Mouse (Mus musculus) embryonic fibroblast, embryonic 13.5 days (primary cell): Measurements from ENCODE around the gene Ambra1. TPM values are rescaled to one million over a fixed set of nuclear protein-coding genes. Genes with fewer than 3 reads are reported as not detected.

Source experiments
- H3K27ac ChIP-seq: 2 replicates; pipeline ENCODE4 v1.5.1; 2012; ENCODE audit warnings: low read length, control low read depth, inconsistent platforms; ENCODE audit not compliant: insufficient read depth
- H3K4me1 ChIP-seq: 2 replicates; pipeline ENCODE4 v1.6.1; 2011; ENCODE audit warnings: low read length; ENCODE audit not compliant: control insufficient read depth, insufficient read depth
- H3K4me3 ChIP-seq: 2 replicates; pipeline ENCODE4 v1.5.1; 2011; ENCODE audit warnings: mild to moderate bottlenecking, control low read depth, low read length; ENCODE audit not compliant: insufficient read depth
- CTCF ChIP-seq: IDR thresholded peaks from 2 replicates; pipeline ENCODE4 v1.5.1; 2011; ENCODE audit warnings: mild to moderate bottlenecking, control low read depth, low read length, moderate library complexity, borderline replicate concordance; ENCODE audit not compliant: insufficient read depth
- POLR2A ChIP-seq: IDR thresholded peaks from 2 replicates; pipeline ENCODE4 v1.6.1; 2011; ENCODE audit warnings: low read depth, mild to moderate bottlenecking, control low read depth, low read length, moderate library complexity
- polyA plus RNA-seq: library from polyadenylated mRNA; stranded (reverse); fragments of >200 nt; gene quantifications from 2 replicates; pipeline ENCODE4 v1.2.4, GENCODE M21; 2011; ENCODE audit warnings: low read depth; ENCODE audit not compliant: missing spikeins, insufficient read length

The Ambra1 gene
- polyA plus RNA-seq, 1 experiment, result 23.8 TPM

DNA sequence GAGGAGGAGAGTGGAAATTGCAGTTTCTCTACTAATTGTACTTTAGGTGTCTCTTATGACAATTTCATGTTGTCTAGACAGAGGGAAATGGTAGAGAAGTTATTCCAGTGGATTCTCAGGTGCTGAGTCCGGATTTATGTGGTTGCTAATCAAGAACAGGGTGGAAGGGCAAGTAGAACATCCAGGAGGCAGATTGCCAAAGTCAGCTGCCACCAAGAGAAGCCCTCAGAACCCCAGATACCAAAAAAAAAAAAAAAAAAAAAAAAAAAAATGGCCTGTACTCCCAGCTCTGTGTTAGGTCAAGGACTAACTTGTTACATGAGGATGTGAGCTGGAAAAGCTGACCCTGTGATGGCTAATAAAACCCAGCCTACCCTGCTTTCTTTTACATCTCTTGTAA, 62.4 kb downstream of the Ambra1 start:
- TF ChIP-seq CTCF, result no peak
- TF ChIP-seq POLR2A, result no peak

DNA sequence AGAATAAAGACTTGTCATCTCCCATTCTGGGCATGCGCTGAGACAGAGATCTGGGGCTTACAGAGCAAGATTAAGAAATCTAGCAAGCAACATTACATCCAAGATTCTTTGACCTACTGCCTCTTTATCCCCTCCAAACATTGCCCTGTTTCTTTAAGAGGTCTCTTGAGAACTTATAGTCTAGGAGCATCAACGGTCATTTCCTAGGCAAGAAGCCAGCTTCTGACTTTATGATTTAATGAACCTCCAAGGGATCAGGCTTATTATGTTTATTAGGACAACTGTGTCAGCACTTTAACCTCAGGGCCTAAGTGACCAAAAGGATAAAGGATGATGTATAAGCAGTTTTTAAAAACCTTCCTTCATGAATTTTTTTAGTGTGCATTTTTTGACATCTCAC, 64.5 kb downstream of the Ambra1 start:
- TF ChIP-seq CTCF (no peak), POLR2A (no peak)
- no peak overlapping the region for H3K27ac ChIP-seq
- peaks cover 2% of the 10 kb centered on the region; the same call in 1 of the 2 replicates for H3K4me1 ChIP-seq
- H3K4me3 ChIP-seq, result no peak overlapping the region

More for the DNA sequence above, 62.4 kb downstream of the Ambra1 start:
- Histone ChIP-seq H3K27ac (no peak overlapping the region), H3K4me1 (peaks cover 2% of the 10 kb centered on the region; the same call in 1 of the 2 replicates), H3K4me3 (no peak overlapping the region)

DNA sequence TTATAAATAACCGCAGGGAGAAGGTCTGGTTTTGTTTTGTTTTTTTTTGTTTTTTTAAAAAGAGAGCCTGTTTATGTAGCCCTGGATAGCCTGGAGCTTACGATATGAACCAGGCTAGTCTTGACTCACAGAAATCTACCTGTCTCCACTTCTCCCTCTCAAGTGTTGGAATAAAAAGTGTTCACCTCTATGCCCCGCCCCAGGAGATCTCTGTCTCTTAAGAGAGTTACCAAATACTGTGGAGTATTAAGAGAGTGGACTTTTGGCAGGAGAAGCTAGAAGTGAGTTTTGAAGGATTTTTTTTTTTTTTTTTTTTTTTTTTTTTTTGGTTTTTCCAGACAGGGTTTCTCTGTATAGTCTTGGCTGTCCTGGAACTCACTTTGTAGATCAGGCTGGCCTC, 65.2 kb downstream of the Ambra1 start:
- TF ChIP-seq POLR2A, result no peak
- TF ChIP-seq CTCF, result no peak
- no peak overlapping the region for H3K27ac ChIP-seq

DNA sequence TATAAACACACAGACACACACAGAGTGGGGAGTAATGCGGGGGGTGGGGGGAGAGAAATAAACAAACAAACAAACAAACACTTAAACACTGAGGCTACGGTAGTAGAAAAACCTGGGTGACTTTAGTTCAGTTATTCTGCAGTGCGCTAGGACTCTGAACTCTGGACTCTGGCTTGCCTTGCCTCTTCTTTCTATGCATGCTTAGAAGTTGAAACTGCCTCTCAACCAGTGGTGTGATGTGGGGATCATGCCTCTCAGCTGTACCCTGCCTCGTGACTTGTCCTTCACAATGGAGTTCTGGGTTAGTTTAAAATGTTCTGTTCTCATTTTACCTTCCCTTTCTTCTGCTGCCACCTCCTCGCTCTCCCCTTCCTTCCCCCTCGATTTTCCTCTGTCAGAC, 81.5 kb downstream of the Ambra1 start:
- TF ChIP-seq POLR2A (no peak), CTCF (no peak)
- Histone ChIP-seq H3K27ac (no peak overlapping the region), H3K4me3 (no peak overlapping the region), H3K4me1 (no peaks in the 10 kb centered on the region)

More for the DNA sequence above, 65.2 kb downstream of the Ambra1 start:
- peaks cover 2% of the 10 kb centered on the region; the same call in 1 of the 2 replicates for H3K4me1 ChIP-seq
- no peak overlapping the region for H3K4me3 ChIP-seq

DNA sequence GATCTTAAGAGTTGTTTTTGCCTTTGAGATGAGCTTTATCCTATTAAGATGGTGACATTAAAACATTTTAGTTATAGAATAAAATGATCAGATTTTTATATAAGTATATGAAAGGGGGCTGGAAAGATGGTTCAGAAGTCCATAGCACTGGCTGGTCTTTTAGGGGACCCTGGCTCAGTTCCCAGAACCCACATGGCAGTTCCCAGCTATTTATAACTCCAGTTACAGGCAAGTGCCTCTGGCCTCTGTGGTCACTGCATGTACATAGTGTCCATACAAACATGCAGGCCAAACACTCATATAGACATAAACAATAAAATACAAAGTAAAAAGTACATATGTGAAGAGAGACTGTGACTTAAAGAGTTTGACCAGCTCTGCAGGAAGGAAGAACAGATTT, 86.8 kb downstream of the Ambra1 start:
- no peaks in the 10 kb centered on the region for H3K4me1 ChIP-seq
- no peak overlapping the region for H3K4me3 ChIP-seq
- H3K27ac ChIP-seq, result no peak overlapping the region
- TF ChIP-seq CTCF (no peak), POLR2A (no peak)

DNA sequence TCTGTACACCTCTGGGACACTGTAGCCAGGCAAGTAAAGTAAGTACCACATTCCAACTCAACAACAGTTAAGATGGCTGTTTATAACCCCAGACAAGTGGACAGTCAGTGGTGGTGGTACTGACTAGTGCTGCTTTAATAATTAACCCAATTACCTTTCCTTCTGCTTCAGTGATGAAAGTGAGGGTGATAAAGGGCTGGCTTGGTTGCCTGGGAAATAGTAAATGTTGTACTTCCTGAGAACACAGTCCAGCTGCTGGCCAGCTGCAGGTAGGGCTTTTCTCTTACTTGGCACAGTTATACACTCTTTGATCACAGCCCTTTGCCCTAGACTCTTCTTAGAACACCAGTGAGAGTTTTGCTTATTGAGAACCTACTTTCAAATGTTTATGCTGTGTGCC, 102.3 kb downstream of the Ambra1 start:
- TF ChIP-seq CTCF (no peak), POLR2A (no peak)
- Histone ChIP-seq H3K27ac (no peak overlapping the region), H3K4me3 (no peak overlapping the region), H3K4me1 (peaks cover 4% of the 10 kb centered on the region; the same call in 1 of the 2 replicates)

DNA sequence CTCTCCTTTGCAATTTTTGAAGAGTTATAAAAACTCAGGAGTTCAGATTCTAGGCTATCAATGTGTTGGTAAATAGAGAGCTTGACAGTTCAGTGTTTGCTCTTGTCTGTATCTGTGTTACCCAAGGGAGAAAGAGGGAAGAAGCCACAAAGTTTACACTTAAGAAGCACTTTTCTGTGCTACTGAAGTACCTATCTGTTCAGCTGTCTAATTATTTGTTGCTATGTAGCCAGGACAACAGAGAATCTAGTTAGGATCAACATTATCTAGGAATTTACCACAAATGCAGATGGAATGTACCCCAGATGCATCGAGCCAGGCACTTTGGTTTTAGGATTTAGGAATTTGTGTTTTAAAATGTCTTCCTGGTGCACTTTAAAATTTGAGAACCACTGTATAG, 104.3 kb downstream of the Ambra1 start:
- peaks cover 4% of the 10 kb centered on the region; the same call in 1 of the 2 replicates for H3K4me1 ChIP-seq
- peak overlapping the region; percentile 26; the same call in 1 of the 2 replicates for H3K27ac ChIP-seq
- no peak overlapping the region for H3K4me3 ChIP-seq
- TF ChIP-seq CTCF (no peak), POLR2A (no peak)

DNA sequence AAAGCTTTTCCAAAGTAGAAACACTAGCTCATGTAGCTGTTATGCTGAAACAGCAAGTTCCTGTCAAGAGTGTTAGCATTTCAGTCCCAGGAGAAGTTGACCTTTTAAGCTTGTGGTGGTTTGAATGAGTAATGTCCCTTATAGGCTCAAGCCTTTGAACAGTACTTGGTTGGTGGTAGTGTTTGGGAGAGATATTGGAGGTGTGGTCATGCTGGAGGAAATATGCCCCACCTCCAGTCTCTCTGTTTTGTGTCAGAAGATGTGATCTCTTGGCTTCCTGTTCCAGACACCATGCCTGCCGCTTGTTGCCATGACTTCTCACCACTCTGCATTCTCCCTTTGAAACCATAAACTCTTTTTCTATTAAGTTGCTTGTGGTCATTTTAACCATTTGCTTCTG, 105.1 kb downstream of the Ambra1 start:
- H3K4me3 ChIP-seq, result no peak overlapping the region
- TF ChIP-seq CTCF (no peak), POLR2A (no peak)
- peaks cover 4% of the 10 kb centered on the region; the same call in 1 of the 2 replicates for H3K4me1 ChIP-seq
- H3K27ac ChIP-seq, result no peak overlapping the region

DNA sequence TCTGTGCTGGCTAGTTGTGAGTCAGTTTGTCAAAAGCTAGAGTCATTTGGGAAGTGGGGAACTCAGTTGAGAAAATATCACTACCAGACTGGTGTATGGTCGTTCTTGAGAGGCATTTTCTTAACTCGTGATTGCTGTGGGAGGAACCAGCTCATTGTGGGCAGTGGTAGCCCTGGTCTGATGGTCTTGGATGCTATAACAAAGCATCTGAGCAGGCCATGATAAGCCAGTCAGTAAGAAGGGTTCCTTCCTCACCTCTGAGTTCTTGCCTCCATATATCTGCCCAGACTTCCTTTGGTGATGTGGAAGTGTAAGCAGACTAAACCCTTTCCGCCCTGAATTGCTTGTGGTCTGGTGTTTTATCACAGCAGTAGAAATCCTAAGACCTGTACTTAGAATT, 105.7 kb downstream of the Ambra1 start:
- H3K4me1 ChIP-seq, result peaks cover 7% of the 10 kb centered on the region; the same call in 1 of the 2 replicates
- TF ChIP-seq CTCF, result no peak
- H3K27ac ChIP-seq, result no peak overlapping the region
- H3K4me3 ChIP-seq, result no peak overlapping the region

DNA sequence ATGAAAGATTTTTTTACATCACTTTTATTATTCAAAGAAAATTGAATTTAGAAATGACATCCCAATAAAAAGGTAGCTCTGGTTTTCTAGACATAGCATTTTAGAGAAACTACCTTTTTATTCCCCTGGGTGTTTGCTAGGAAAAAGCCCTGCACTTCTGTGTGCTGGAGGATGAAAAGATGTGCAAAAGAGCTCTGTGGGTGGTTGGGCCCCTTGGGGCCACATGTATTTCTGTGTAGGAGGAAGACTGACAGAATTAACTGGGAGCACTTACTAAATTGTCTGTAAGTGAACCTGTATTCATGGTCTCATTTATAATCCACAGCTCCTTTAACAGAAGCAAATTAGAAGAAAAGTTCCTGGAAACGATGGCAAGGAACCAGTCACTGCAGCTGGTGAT, 114.2 kb downstream of the Ambra1 start:
- Histone ChIP-seq H3K4me3 (no peak overlapping the region), H3K4me1 (peaks cover 3% of the 10 kb centered on the region; the same call in 1 of the 2 replicates), H3K27ac (no peak overlapping the region)
- TF ChIP-seq CTCF, result no peak
- TF ChIP-seq POLR2A, result no peak

DNA sequence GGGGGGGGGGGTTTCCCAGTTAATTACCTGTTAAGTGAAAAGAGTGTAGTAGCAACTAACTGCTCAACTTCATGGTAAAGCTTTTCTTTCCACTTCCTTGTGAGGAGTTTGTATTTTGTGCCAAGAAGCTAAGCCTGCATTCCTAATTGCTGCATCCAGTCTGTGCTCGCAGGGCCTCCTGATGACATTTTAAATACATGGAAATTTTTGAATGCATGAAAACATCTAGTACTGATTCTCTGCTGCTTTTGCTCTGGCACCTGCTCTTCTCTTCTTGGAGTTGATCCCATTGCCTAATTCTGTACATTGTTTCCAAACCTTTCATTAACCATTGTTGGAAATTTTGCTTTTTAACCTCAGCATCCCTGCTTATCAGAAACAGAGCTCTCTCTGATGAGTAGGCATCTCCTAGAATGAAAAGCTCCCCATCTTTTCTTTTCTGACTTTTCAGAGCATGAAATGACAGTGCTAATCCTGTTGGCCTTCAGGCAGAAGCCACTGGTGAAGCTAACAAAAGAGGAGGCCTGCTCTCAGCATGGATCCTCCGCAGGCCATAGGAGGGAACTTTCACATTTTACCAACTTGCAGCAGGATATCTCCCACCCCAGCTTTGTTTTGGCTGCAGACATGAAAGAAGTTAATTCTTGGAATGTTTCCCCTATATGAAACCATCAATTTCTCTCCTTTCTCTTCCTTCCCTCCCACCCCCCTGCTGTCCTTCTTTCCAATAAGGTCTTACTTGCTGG, 122.7 kb downstream of the Ambra1 start:
- H3K4me1 ChIP-seq, result no peaks in the 10 kb centered on the region
- H3K27ac ChIP-seq, result no peak overlapping the region
- TF ChIP-seq CTCF, result no peak
- TF ChIP-seq POLR2A, result no peak
- no peak overlapping the region for H3K4me3 ChIP-seq
